Mouse (Mus musculus): Measurements from ENCODE around the gene Fbxo34. TPM values are rescaled to one million over a fixed set of nuclear protein-coding genes. Genes with fewer than 3 reads are reported as not detected.

Gene Fbxo34
- polyA plus RNA-seq, 1 experiment from 2014 or later = 23.1 TPM

DNA sequence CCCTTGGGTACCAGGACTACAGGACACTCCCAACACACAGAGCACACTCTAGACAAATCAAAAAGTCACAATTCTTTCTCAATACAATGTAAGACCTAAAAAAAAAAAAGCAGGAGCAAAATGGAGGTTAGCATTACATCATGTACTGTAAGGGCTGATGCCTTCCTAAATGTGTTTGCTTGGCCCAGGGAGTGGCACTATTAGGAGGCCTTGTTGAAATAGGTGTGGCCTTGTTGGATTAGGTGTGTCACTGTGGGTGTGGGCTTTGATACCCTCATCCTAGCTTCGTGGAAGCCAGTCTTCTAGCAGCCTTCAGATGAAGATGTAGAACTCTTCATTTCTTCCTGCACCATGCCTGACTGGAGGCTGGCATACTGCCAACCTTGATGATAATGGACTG is 131.1 kb downstream of the Fbxo34 start:
- WGBS = 59% methylated on average over 1 of the region's 1 CpGs
- no peak for ATAC-seq
- Histone ChIP-seq H3K4me2 (ENCODE audit: low read length) (no peak overlapping the region), H3K9me3 (ENCODE audit: control insufficient read depth, low read length) (no peaks in the 10 kb centered on the region), H3K27me3 (replicated peaks; ENCODE audit: control insufficient read depth, insufficient read depth, low read length) (no peaks in the 10 kb centered on the region), H3K36me3 (ENCODE audit: control insufficient read depth, insufficient read depth) (no peaks in the 10 kb centered on the region), H3K4me1 (replicated peaks; ENCODE audit: control insufficient read depth, insufficient read depth, low read length) (no peaks in the 10 kb centered on the region), H3K27ac (ENCODE audit: low read length) (no peak overlapping the region), H3K9ac (replicated peaks; ENCODE audit: low read depth, low read length) (no peak overlapping the region), H3K4me3 (replicated peaks; ENCODE audit: low read length) (no peak overlapping the region)

Other genes starting within 250 kb of the Fbxo34 start
- gene Wdhd1, start 173.6 kb upstream of the Fbxo34 start, polyA plus RNA-seq (2015; fragmentation: Nextera tagmentation; extraction: Ambion mirVana) = 16.1 and 17.2 TPM in 2 replicates
- gene Socs4, start 173.5 kb upstream of the Fbxo34 start, polyA plus RNA-seq (2015; fragmentation: Nextera tagmentation; extraction: Ambion mirVana) = 2.6 and 2.9 TPM in 2 replicates
- 59.8 and 62.1 TPM in 2 replicates for gene Mapk1ip1l, start 152.2 kb upstream of the Fbxo34 start, polyA plus RNA-seq (2015; fragmentation: Nextera tagmentation; extraction: Ambion mirVana)
- 2.2 and 2.9 TPM in 2 replicates for gene Lgals3, start 82.7 kb upstream of the Fbxo34 start, polyA plus RNA-seq (2015; fragmentation: Nextera tagmentation; extraction: Ambion mirVana)
- 15.9 and 16.5 TPM in 2 replicates for gene Dlgap5, start 32.0 kb upstream of the Fbxo34 start, polyA plus RNA-seq (2015; fragmentation: Nextera tagmentation; extraction: Ambion mirVana)
- gene Atg14, start 120.2 kb downstream of the Fbxo34 start, polyA plus RNA-seq (2015; fragmentation: Nextera tagmentation; extraction: Ambion mirVana) = 22.2 and 26.5 TPM in 2 replicates
- 66.0 and 69.8 TPM in 2 replicates for gene Ktn1, start 198.0 kb downstream of the Fbxo34 start, polyA plus RNA-seq (2015; fragmentation: Nextera tagmentation; extraction: Ambion mirVana)

All from forebrain, embryonic 16.5 days (tissue).